Mouse (Mus musculus) right cerebral cortex, adult 18-20 months (tissue): ENCODE measurements at regions not wholly inside any gene's neighbourhood (a gene's known extent, or its start where the extent isn't known, plus 50 kb on each side); places are given as distances from the start of the nearest gene placed in this dataset.
"Not testable (repeated sequence)": the region's sequence is repeated elsewhere in the genome, so short reads cannot be mapped to it uniquely, and the experiment has no call there.

Experiments
- DNase-seq: peaks from one replicate; pipeline ENCODE4 v3.0.0; 2022; ENCODE audit warnings: mixed read lengths

- DNase-seq, result no peak
Measured at GRCm38 (mm10) chr9:83728428-83728827, 77.6 kb downstream of the Elovl4 start.

- peak; percentile 77 for DNase-seq
Measured at GRCm38 (mm10) chr9:83727462-83728189, 78.5 kb downstream of the Elovl4 start.

GRCm38 (mm10) chr9:83726979-83727378, 79.1 kb downstream of the Elovl4 start:
- no peak for DNase-seq

GRCm38 (mm10) chr9:83726105-83726504, 80.0 kb downstream of the Elovl4 start:
- no peak for DNase-seq

- DNase-seq, result no peak
Measured at GRCm38 (mm10) chr9:83725545-83725944, 80.5 kb downstream of the Elovl4 start.

- no peak for DNase-seq
Measured at GRCm38 (mm10) chr9:83720982-83721381, 85.1 kb downstream of the Elovl4 start.

GRCm38 (mm10) chr9:83719811-83720210, 86.3 kb downstream of the Elovl4 start:
- no peak for DNase-seq

GRCm38 (mm10) chr9:83718084-83718483, 88.0 kb downstream of the Elovl4 start:
- not testable (repeated sequence) for DNase-seq

GRCm38 (mm10) chr9:83716101-83716763, 89.8 kb downstream of the Elovl4 start:
- DNase-seq, result no peak

- no peak for DNase-seq
Measured at GRCm38 (mm10) chr9:83707361-83707760, 98.7 kb downstream of the Elovl4 start.

- DNase-seq, result no peak
Measured at GRCm38 (mm10) chr9:83706071-83706470, 100.0 kb downstream of the Elovl4 start.

- no peak for DNase-seq
Measured at GRCm38 (mm10) chr9:83704186-83704585, 101.9 kb downstream of the Elovl4 start.

- DNase-seq, result no peak
Measured at GRCm38 (mm10) chr9:83700916-83701315, 105.2 kb downstream of the Elovl4 start.

GRCm38 (mm10) chr9:83700056-83700455, 106.0 kb downstream of the Elovl4 start:
- DNase-seq, result no peak

- peak; percentile 59 for DNase-seq
Measured at GRCm38 (mm10) chr9:83691332-83692198, 114.5 kb downstream of the Elovl4 start.
